ENCODE assay signal across 7 mouse cellular contexts in genomic region chr6:90809960-90810362, GRCm38 (mm10).
DNase-seq lines count a peak whose midpoint lies in the region; ATAC-seq and TF ChIP-seq lines count a peak whose summit lies in the region.

No protein-coding gene starts in this region.

- H3K27ac ChIP-seq in embryonic facial prominence, embryonic 13.5 days = no peak overlapping the region
- H3K27ac ChIP-seq in kidney, adult 2 months (ENCODE audit: insufficient read depth, low read depth, low read length) = no peak overlapping the region
- 0 out of 2 replicates have a peak overlapping the region, but pooled peaks have one; percentile 11 for H3K27ac ChIP-seq in limb, embryonic 10.5 days
- peak overlapping the region; percentile 75 for H3K27ac ChIP-seq in midbrain, embryonic 13.5 days

- peak overlapping the region; percentile 23 for H3K4me3 ChIP-seq in embryonic facial prominence, embryonic 13.5 days
- no peak overlapping the region for H3K4me3 ChIP-seq in kidney, adult 2 months (ENCODE audit: insufficient read depth, low read depth, low read length)
- H3K4me3 ChIP-seq in limb, embryonic 10.5 days = peak overlapping the region; percentile 45
- H3K4me3 ChIP-seq in midbrain, embryonic 13.5 days (replicated peaks) = peak overlapping the region; percentile 45

- no peak for TF ChIP-seq POLR2A in kidney, adult 2 months (IDR thresholded peaks at IDR 0.05; ENCODE audit: low read depth, low read length)

- 1% methylated on average over 22 of the region's 22 CpGs for WGBS in embryonic facial prominence, embryonic 13.5 days
- WGBS in kidney, adult 2 months = 9% methylated on average over 22 of the region's 22 CpGs
- WGBS in limb, embryonic 10.5 days = 2% methylated on average over 22 of the region's 22 CpGs
- WGBS in midbrain, embryonic 13.5 days = under 1% methylated on average over 22 of the region's 22 CpGs

- H3K9me3 ChIP-seq in embryonic facial prominence, embryonic 13.5 days = no peaks in the 10 kb centered on the region
- H3K9me3 ChIP-seq in limb, embryonic 10.5 days (replicated peaks) = no peaks in the 10 kb centered on the region
- no peaks in the 10 kb centered on the region for H3K9me3 ChIP-seq in midbrain, embryonic 13.5 days

- peak overlapping the region; percentile 56 for H3K4me2 ChIP-seq in embryonic facial prominence, embryonic 13.5 days
- peak overlapping the region; percentile 65 for H3K4me2 ChIP-seq in midbrain, embryonic 13.5 days (replicated peaks)

- DNase-seq in adrenal gland, postnatal 25 days = peak; percentile 64
- DNase-seq in heart, adult 9 months (ENCODE audit: low spot score in 2 of 2) = peak; percentile 51 to 62
- DNase-seq in kidney, adult 2 months = peak; percentile 44
- peak; percentile 87 for DNase-seq in limb, embryonic 10.5 days (ENCODE audit: low spot score)
- DNase-seq in spleen, adult 18-20 months = peak; percentile 57 to 58

- H3K4me1 ChIP-seq in embryonic facial prominence, embryonic 13.5 days = peaks cover 32% of the 10 kb centered on the region
- H3K4me1 ChIP-seq in kidney, adult 2 months (ENCODE audit: control insufficient read depth, insufficient read depth, low read length) = no peaks in the 10 kb centered on the region
- H3K4me1 ChIP-seq in limb, embryonic 10.5 days = peaks cover 26% of the 10 kb centered on the region
- H3K4me1 ChIP-seq in midbrain, embryonic 13.5 days (replicated peaks) = peaks cover 49% of the 10 kb centered on the region

- H3K9ac ChIP-seq in embryonic facial prominence, embryonic 13.5 days = peak overlapping the region; percentile 44; the same call in 1 of the 2 replicates
- peak overlapping the region; percentile 68 for H3K9ac ChIP-seq in midbrain, embryonic 13.5 days (replicated peaks)

- no peaks in the 10 kb centered on the region for H3K36me3 ChIP-seq in embryonic facial prominence, embryonic 13.5 days
- H3K36me3 ChIP-seq in kidney, adult 2 months (ENCODE audit: control insufficient read depth, insufficient read depth, low read length) = no peaks in the 10 kb centered on the region
- H3K36me3 ChIP-seq in limb, embryonic 10.5 days = no peaks in the 10 kb centered on the region
- H3K36me3 ChIP-seq in midbrain, embryonic 13.5 days = no peaks in the 10 kb centered on the region

- 0 out of 2 replicates have a peak, but pooled peaks have one; percentile 52 for ATAC-seq in embryonic facial prominence, embryonic 13.5 days (ENCODE audit: insufficient number of reproducible peaks, insufficient read depth, low FRiP score, low TSS enrichment, low read depth)
- peak; percentile 92 for ATAC-seq in midbrain, embryonic 13.5 days

- peak; percentile 28; the same call in 1 of the 2 replicates for TF ChIP-seq CTCF in kidney, adult 2 months (conservative IDR thresholded peaks at IDR 0.05; ENCODE audit: insufficient read depth, insufficient read length, low read depth, low read length)

- peaks cover 10% of the 10 kb centered on the region; the same call in 1 of the 2 replicates for H3K27me3 ChIP-seq in embryonic facial prominence, embryonic 13.5 days
- H3K27me3 ChIP-seq in kidney, adult 2 months (replicated peaks; ENCODE audit: control insufficient read depth, insufficient read depth, low read length) = no peaks in the 10 kb centered on the region
- H3K27me3 ChIP-seq in limb, embryonic 10.5 days (ENCODE audit: low read depth, poor library complexity, severe bottlenecking) = peaks cover 9% of the 10 kb centered on the region; the same call in 1 of the 2 replicates
- peaks cover 14% of the 10 kb centered on the region for H3K27me3 ChIP-seq in midbrain, embryonic 13.5 days

Comparison
In these comparisons a context has a peak if more than half of its experiments do, and no peak if none do; other contexts are left out.
1. H3K27ac ChIP-seq: peak in limb, embryonic 10.5 days (single experiment) and midbrain, embryonic 13.5 days (single experiment); none in embryonic facial prominence, embryonic 13.5 days (single experiment) and kidney, adult 2 months (single experiment).
2. Peak in every context shown above with its lines, with median percentiles within 50 percentile points of each other: DNase-seq.